Mouse (Mus musculus) embryonic facial prominence, embryonic 12.5 days (tissue): ENCODE measurements around the gene Sval3. TPM values are rescaled to one million over a fixed set of nuclear protein-coding genes. Genes with fewer than 3 reads are reported as not detected.

Experiments
- ATAC-seq: fragments of 200-750 bp; cut with Nextera tagmentation; 2 replicates; pipeline ENCODE4 v1.8.0; 2017; ENCODE audit not compliant: insufficient number of reproducible peaks, insufficient read depth, low FRiP score, low TSS enrichment
- H3K27ac ChIP-seq: fragments of 300-500 bp; sonication (generic); 2 replicates; pipeline ENCODE4 v1.5.1; 2016; ENCODE audit warnings: mild to moderate bottlenecking
- H3K27me3 ChIP-seq: fragments of 300-500 bp; sonication (generic); 2 replicates; pipeline ENCODE4 v1.6.1; 2016; ENCODE audit warnings: mild to moderate bottlenecking, moderate library complexity
- H3K36me3 ChIP-seq: fragments of 300-500 bp; sonication (generic); 2 replicates; pipeline ENCODE4 v1.6.1; 2016; ENCODE audit warnings: mild to moderate bottlenecking
- H3K4me1 ChIP-seq: fragments of 300-500 bp; sonication (generic); 2 replicates; pipeline ENCODE4 v1.6.1; 2016
- H3K4me2 ChIP-seq: fragments of 300-500 bp; sonication (generic); replicated peaks from 2 replicates; pipeline ENCODE4 v1.6.1; 2016; ENCODE audit warnings: mild to moderate bottlenecking, moderate library complexity
- H3K4me3 ChIP-seq: fragments of 300-500 bp; sonication (generic); 2 replicates; pipeline ENCODE4 v1.5.1; 2016; ENCODE audit warnings: mild to moderate bottlenecking
- H3K9ac ChIP-seq: fragments of 300-500 bp; sonication (generic); 2 replicates; pipeline ENCODE4 v1.6.1; 2016; ENCODE audit warnings: mild to moderate bottlenecking, moderate library complexity
- H3K9me3 ChIP-seq: fragments of 300-500 bp; sonication (generic); 2 replicates; pipeline ENCODE4 v1.6.1; 2016; ENCODE audit warnings: mild to moderate bottlenecking, moderate library complexity
- WGBS: fragments of 180-500 bp; shearing (Covaris S2); methylation state at CpG from one replicate; pipeline ENCODE4 v1.1.7; 2016; 5-methylcytosine and 5-hydroxymethylcytosine counted together
- polyA plus RNA-seq: library from polyadenylated mRNA; unstranded; fragments of >200 nt; fragmentation: Nextera tagmentation; extraction: Ambion mirVana; gene quantifications from 2 replicates; pipeline ENCODE4 v1.2.1, GENCODE M21; 2016

The Sval3 gene
- not detected in 2 replicates for polyA plus RNA-seq

DNA sequence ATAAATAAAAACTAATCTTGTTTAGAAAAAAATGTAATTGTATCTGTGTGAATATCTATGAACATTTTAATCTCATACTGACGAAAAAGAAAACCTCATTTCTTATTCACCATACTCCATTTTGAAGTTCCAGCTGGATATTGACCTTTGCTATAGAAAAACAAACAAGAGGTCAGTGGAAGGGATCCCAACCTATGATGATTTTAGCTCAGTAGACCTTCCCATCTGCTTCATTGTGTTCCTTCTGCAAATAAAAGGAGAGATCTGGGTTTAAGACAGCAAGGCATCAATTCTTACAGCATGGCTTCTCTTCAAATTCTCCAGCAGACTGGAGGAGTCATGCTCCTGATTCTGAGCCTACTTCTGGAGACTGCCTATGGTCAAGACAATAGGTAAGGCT lies at the start of gene Sval3:
Gene Sval3, plus strand, starts transcription at position 301 of the 400 bp plus-strand sequence.
- H3K9ac ChIP-seq: no peak within 1 kb of the TSS
- no peak within 1 kb of the TSS for H3K4me2 ChIP-seq
- H3K9me3 ChIP-seq: no peaks in the 10 kb centered on the region
- no peaks in the 10 kb centered on the region for H3K36me3 ChIP-seq
- no peaks in the 10 kb centered on the region for H3K4me1 ChIP-seq
- H3K4me3 ChIP-seq: no peak within 1 kb of the TSS
- no peaks in the 10 kb centered on the region for H3K27me3 ChIP-seq
- H3K27ac ChIP-seq: no peak within 1 kb of the TSS
- WGBS: 63% methylated on average over 1 of the region's 1 CpGs
- ATAC-seq: no peak

DNA sequence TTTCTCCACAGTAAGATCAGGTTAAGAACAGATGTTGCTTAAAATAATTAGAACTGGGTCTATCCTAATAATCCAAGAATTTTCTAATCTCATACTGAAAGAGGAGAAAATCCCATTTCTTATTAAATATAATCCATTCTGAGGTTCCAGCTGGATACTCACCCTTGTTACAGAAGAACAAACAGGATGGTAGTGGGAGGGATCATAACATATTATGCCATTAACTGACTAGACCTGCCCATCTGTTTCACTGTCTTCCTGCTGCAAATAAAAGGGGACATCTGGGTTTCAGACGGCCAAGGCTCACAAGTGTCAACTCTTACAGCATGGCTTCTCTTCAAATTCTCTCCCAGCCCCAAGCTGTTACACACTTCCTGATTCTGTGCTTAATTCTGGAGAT lies 16.6 kb upstream of the Sval3 start, which contains the start of gene Sval1:
Gene Sval1, plus strand, starts transcription at position 301 of the 400 bp plus-strand sequence.
- Histone ChIP-seq H3K27ac (no peak within 1 kb of the TSS), H3K4me1 (no peaks in the 10 kb centered on the region), H3K9ac (no peak within 1 kb of the TSS), H3K4me2 (no peak within 1 kb of the TSS), H3K9me3 (no peaks in the 10 kb centered on the region), H3K27me3 (no peaks in the 10 kb centered on the region), H3K4me3 (no peak within 1 kb of the TSS), H3K36me3 (no peaks in the 10 kb centered on the region)
- WGBS: 51% methylated on average over 1 of the region's 1 CpGs
- no peak for ATAC-seq

Other genes with a start within 250 kb of the Sval3 start
- gene Olfr459, start 193.0 kb upstream of the Sval3 start, polyA plus RNA-seq: 0.09 TPM in 1 of 2 replicates, not detected in the other
- gene Pip, start 120.6 kb upstream of the Sval3 start, polyA plus RNA-seq: not detected in 2 replicates
- gene Sval2, start 115.2 kb upstream of the Sval3 start, polyA plus RNA-seq: not detected in 2 replicates
- not detected in 2 replicates for gene Sval1, start 16.5 kb upstream of the Sval3 start, polyA plus RNA-seq
- gene Sva, start 70.3 kb downstream of the Sval3 start, polyA plus RNA-seq: not detected in 2 replicates
- not detected in 2 replicates for gene Tas2r139, start 172.8 kb downstream of the Sval3 start, polyA plus RNA-seq
- gene Tas2r144, start 247.2 kb downstream of the Sval3 start, polyA plus RNA-seq: not detected in 2 replicates